Mouse (Mus musculus) frontal cortex, adult (tissue): ENCODE results near the gene Pspn.

Source experiments
- ATAC-seq: cut with Nextera tagmentation; 2 replicates; pipeline ENCODE4 v1.9.2; 2017; ENCODE audit warnings: mild to moderate bottlenecking, moderate library complexity, mixed read lengths; ENCODE audit not compliant: low TSS enrichment

The Pspn gene

DNA sequence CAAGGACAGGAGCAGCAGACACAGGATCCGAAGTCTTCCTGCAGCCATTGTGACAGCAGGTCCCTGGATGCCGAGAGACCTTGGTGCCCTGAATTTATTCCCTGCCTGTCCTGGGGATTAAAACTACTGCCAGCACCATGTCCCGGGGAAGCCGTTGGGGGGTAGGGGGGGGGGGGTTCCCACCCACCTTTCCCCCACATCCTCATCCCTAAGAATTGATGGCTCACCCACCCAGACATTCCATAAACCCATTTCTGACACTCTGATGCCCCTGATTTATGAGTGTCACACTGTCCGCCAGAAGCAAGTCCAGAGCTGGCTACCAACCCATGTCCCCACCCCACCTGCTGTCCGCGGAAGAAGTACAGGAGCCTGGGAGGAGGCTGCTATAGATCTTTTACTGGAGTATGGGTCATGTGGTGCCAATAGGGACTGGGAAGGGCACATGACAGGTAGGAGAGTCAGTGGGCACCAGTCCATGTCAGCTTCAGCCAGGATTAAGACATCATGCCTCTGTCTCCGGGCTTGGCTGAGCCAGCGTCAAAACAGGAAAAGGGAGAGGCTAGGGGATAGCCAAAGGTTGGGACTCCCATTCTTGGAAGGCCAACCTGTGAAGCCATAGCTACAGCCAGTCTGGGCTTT is at the start of gene Pspn:
TSS of gene Pspn (minus strand) at position 51 of the 642 bp plus-strand sequence.
- no peak for ATAC-seq

DNA sequence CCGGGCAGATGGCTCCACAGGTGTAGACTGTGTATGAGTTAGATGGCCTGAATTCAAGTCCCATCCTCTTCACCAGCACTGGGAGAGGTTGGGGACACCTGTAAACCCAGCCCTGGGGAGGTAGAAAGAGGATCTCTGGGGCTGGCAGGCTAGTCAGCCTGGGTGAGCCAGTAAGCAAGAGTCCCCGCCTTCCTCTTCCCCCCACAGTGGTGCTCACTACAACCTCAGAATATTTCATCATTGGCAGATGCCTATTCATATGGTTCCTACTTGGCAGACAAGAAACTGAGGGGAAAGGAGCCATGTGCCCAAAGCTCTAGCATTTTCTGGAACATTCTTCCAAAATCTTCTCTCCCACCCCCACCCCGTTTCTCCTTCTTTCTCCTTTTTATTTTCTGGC is 49.0 kb upstream of the Pspn start:
- peak; percentile 38; the same call in 1 of the 2 replicates for ATAC-seq

DNA sequence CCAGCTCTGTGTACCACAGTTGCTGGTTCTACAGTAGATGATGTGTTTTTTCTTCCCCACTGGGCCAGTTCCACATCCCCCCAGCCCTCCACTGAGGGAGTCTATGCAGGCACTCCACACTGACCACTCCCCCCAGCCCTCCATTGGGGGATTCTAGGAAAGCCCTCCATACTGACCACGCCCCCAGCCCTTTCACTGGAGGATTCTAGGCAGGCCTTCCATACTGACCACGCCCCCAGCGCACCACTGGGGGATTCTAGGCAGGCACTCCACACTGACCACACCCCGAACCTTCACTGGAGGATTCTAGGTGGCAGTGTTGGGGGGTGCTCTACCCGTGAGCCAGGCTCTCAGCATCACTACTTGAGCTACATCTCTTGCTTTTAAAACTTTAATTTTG is 47.6 kb upstream of the Pspn start:
- ATAC-seq = peak; percentile 11; the same call in 1 of the 2 replicates

DNA sequence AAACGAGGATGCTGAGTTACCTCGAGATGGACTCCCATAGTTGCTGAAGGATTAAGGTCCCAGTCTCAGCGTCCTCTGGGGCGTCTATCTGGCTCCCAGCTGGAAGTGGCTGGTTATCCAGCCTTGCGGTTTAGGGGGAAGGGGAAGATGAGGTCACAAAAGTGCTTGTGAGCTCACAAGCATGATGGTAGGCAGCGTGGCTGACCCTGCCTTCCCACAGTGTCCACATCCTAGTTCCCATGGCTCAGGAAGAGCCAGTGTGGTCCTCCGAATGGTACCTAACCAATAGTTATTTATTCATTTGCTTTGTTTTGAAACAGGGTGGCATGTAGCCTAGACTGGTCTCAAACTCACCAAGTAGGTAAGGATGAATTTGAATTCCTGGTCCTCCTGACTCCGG is 41.7 kb upstream of the Pspn start, which contains the start of gene Slc25a41:
TSS of gene Slc25a41 (minus strand) at position 101 of the 400 bp plus-strand sequence.
- no peak for ATAC-seq

DNA sequence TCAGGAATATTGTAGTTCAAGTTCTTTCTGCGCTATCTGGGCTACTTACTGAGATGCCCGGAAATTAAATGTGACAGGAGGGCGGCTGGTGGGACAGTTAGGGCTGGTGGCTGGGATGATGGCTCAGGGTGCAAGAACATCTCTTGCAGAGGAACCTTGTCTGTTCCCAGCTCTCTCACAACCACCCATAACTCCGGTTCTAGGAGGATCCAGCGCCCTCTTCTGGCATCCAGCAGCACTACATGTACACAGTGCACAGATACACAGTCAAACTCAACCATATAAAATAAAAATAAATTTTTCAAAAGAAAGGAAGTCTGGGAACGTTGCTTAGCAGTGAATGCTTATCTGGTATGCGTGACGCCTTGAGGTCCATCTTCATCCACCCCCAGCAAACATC is 39.2 kb upstream of the Pspn start:
- ATAC-seq = no peak

DNA sequence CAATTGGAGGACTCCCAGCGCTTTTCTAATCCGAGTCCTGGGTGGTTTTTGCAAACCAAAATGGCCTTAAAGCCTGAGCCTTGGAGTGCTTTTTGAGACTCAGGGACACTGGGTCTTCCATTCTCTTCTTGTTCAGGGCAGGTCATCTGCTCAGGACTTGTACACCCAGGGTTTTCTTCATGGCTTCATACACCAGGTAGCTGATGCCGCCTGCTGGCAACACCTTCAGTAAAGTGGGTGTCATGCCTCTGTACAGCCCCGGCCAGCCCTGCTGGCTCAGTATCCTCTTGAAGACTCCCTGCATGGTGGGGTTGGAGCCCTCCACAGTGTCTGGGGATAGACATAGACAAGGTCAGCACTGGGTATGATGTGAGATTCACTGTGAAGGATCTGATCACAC is 33.0 kb upstream of the Pspn start:
- no peak for ATAC-seq

DNA sequence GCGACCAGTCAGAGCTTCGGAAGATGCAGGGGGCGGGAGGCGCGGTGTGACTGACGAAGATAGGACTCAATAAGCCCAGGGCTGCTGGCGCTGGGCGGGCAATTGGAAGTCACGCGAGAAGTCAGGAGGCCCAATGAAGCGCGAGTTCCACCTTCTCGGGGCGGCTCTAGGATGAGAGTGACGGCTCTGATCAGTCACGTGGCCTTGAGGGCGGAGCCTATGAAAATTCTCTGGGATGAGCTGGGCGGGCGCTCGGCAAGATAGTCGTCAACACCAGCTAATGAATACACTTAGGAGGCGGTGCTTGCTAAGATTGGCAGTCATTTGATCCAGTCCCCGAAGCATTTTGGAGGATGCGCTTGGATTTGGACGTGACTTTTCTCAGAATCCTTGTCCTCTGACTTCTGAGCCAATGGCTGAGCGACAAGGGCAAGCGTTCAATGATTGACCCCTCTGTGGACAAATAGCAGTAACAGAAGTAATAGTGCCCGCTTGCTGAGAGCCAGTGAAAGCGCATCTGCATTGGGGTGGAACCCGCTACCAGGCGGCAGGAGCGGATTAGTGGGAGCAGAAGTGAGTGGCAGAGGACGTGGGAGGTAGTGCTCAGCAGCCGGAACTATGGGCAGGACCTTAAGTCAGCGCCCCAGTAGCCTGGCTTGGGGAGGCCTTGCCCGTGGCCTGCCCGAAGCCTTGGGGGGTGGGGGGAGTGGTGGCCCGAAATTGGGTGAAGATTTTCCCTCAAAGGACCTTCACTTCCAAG is 32.0 kb upstream of the Pspn start:
- peak; percentile 89 for ATAC-seq

DNA sequence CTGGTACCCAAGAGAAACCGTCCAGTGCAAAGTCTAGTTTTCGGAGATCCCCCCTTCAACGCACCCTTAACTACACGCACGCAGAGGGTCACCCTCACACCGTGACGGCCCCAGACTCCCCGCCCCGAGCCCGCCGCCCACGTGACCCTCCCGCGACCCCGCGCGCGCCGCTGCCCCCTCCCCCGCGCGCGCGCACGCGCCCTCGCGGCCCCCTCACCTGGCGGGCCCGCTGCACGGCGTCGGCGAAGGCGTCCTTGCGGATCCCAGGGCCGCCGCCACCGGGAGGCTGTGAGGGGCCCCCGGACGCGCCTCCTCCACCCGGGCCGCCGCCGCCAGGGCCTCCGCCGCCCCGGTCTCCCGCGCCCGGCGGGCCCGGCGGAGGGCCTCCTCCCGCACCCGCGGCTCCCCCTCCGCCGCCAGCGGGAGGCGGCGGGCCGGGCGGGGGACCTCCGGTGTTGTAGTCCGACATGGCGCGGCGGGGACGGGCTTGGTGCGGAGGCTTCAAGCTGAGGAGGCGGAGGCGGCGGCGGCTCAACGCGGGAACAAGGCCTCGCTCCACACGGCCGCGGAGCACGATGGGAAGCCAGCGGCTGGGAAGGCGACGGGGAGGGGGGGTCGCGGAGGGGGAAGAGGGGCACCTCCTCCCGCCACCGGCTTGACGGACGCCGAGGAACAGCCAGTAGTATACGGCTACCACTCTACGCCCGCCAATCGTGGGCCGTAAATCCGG is 31.3 kb upstream of the Pspn start, which contains the start of gene Khsrp:
TSS of gene Khsrp (minus strand) at position 592 of the 730 bp plus-strand sequence.
- 0 out of 2 replicates have a peak, but pooled peaks have one; percentile 0 for ATAC-seq

DNA sequence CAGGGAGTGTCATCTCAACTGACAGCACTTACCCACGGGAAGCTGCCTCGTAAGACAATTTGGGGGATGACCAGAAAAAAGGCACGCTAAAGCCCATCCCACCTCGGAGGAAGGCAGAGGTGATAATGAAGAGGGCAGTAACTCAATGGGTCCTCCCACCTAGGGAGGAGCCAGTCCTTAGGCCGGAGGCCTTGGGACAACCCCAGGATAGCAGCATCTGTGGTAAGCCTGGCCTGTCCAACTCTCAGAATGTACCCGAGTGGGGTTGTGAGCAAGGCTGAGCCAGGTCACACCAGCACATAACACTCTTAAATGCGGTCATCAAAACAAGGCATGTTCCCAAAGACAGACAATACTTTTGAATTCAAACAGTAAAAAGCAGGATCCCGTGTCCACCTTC is 29.9 kb upstream of the Pspn start:
- no peak for ATAC-seq

DNA sequence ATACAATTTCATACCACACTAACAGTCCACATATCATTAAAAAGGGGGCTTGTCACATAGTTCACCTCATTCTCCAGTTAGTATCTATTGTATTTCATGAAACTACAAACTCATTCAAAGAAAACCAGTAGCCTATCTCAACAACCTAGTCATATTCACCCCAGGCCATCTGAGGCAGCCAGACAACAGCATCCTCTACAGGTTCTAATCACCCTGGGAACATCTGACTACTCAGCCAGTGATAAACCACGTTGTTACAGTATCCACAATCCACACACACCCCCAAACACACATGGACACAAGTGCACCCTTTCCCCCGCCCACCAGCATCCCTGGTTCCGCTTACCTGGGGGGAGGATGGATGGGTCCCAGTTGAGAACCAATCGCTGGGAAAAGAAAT is 27.7 kb upstream of the Pspn start:
- no peak for ATAC-seq

DNA sequence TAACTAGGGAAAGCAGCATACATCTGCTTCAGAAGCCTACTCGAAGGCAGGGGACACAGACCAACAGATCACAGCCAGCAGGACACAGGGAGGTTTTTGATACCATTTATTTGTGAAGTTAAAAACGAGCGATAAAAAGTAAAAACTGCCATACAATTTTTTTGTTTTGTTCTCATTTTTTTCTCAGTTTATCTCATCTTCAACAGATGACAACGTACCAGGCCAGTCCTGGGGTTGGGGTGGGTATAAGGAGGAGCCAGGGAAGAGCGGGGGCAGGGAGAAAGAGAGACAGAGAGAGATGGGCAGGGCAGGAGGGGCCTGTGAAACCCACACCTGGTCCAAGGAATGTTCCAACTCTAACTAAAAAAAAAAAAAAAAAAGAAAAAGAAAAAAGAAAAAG is 21.1 kb upstream of the Pspn start:
- no peak for ATAC-seq

DNA sequence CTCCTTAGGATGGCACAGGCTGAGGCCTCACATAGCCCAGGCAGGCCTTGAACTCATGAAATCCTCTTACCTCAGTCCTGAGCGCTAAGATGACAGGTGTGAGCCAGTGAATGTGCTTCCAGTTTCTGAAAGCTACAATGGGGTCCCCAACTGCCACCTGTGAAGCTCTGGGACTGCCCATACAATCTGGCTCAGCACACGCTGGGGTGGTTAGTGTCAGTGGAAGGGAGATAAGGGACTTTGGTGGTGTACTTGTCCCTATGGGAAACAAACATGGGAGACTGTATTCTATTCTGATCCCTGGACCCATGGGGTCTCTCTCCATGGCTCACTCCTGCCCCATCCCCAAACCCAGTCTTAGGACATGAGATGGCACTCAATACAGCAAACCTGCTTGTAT is 19.9 kb upstream of the Pspn start:
- ATAC-seq = no peak

DNA sequence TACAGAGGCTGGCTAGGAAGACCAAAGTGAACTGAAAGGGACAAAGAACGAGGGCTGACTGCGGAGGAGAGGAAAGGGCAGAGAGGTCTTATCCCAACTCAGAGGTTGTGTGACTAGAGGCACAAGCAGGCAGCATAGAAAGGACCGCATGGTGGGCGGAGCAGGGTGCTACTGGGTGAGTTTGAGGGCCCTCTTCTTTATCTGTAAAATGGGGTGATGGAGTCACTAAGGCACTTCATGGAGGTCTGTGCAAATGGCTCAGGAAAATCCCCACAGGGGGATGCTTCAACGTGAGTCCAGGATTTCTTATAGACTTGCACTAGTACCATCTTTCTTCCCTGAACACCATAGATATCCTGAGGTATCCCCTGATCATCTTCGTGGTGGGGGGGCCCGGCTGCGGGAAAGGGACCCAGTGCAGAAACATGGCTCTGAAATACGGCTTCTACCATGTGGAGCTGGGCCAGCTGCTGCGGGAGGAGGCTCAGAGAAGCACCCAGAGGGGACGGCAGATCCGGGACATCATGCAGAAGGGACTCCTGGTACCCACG is 12.5 kb upstream of the Pspn start:
- no peak for ATAC-seq

DNA sequence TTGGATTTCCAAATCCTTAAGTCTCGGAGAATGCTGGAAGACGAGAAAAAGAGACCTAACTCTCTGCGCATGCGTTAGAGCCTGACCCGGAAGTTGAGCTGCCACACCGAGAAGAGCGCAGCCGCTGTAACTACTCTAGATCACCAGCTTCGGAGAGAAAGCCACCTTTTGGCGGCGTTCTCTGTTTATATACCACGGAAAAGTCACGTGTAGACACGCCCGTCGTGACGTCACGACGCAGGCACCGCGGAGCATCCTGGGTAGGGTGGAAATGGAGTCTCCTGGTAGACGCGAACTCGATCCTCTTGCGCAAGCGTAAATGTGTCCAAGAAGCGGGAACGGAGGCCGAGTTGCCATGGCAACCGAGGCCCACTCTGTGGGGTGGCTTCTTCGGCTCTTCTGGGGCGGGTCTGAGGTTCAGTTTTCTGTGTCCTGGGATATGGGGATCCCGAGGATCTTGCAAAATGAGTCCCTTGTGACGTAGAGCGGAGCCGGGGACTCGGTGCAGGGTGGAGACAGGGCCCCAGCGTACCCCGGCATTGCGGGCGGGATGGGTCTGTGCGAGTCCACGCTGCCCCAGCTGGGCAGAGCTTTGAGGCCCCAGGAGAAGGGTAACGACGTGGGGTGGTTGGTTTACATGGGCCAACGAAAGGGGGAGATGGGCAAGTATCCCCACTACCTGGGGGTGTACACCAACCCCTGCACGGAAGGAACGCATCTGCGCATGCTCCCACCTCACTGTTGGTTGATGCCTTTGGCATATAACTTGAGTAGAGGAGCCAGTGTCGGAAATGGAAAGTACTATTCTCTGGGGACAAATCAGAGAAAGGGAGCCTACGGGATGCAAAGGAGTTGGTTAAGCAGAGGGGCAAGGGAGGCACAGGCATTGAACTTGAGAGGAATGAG is 11.7 kb upstream of the Pspn start, which contains the start of the genes Gtf2f1 and Gm17949:
TSS of gene Gtf2f1 (minus strand) at position 53 of the 906 bp plus-strand sequence.
TSS of gene Gm17949 (plus strand) at position 234 of the 906 bp plus-strand sequence.
- ATAC-seq = peak; percentile 90

DNA sequence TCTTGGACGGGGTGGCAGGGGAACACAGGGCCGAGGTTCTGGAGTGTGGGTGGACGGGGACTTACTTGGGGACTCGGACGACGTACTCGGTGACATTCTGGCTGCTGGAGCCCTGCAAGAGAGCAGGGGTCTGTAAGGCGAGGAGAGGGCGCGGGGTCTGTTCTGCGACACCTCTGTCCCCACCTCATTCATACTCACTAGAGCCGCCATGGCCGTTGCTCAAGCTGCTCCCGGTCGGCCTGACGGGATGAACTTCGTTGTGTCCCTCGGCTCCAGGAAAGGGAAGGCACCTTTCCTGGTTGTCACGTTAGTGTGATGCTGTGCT is 11.1 kb upstream of the Pspn start:
- peak; percentile 24; the same call in 1 of the 2 replicates for ATAC-seq

DNA sequence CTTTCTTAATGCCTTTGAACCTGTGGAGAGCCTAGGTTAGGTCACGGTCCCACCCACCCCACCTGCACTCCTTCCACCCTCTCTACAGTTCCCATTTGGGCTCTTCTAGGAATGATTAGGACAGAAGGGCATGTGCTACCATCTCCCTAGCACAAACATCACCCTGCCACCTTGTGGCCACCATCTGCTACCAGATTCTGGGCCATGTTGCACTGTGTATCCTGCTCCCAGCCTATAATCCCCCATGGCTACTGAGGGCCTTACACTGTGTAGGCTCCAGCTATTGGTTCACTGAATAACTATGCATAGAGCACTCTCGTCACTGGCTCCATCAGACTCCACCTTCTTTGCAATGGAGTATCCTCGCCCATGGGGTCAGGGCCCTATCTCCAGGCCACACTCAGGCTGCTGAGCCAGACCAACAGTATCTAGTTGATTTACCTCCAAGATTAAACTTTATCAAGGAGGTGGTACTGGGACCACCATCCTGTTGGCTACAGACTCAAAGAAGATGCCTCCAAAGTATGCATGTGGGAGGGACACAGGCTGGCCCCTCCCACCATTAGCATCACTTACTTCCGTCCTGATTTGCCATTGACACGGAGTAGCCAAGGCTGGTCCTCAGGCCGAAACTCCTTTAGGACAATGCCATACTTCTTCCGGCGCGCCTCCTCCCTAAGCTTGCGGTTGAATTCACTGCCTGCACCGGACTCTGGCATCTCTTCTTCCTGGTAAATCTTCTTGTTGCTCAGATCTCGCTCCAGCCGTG is 7.5 kb upstream of the Pspn start:
- no peak for ATAC-seq

DNA sequence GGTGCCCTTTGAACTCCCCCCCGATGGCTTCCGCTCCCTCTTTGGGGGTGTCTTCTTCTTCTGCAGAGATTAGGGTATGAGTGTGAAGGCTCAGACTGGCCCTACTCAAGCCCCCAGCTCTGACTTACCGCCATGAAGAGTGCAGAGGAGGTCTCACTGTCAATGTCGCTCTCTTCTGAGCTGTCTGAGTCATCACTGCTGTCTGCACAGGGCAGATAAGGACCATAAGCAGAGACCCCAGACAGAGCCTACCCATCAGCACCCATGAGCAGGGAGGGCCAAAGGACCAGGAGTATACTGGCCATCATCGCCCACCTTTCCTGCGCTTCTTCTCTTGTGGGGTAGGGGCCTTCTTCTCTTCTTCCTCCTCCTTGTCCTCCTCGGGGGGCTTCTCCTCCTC is 4.2 kb upstream of the Pspn start:
- no peak for ATAC-seq

DNA sequence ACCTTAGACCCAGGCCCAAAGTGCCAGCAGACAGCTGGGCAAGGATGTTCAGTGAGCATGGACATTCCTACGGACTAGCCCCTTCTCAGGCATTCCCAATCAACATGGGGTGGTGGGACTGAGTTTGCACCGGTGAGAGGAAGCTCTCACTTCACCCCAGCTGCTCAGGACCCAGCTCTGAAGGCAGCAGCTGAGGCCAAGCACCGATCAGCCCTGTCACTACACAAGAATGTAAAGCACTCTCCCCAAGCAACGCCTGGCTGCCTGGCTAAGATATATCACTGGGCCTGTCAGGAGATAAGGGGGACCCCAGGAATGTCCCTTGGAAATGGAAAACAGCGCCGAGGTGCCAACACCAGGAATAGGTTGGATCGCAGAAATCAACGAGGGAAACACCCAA is 1.4 kb upstream of the Pspn start:
- no peak for ATAC-seq

DNA sequence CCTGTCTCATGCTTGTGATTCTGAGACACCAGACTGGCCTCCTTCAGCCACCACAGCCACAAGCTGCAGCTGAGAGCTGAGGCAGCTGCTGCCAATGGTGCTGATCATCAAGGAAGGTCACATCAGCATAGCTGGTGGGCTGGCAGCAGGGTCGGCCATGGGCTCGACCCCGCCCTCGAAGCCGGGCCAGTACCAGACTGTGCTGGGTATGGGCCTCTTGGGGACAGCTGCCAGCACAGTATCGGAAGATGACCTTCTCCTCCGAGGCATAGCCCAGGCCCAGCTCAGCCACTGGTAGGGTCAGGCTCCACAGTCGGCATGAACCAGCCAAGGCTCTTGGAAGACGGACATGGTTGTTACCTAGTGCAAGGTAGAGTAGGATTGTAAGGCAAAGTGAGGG is 404 bp downstream of the Pspn start:
- ATAC-seq = no peak

DNA sequence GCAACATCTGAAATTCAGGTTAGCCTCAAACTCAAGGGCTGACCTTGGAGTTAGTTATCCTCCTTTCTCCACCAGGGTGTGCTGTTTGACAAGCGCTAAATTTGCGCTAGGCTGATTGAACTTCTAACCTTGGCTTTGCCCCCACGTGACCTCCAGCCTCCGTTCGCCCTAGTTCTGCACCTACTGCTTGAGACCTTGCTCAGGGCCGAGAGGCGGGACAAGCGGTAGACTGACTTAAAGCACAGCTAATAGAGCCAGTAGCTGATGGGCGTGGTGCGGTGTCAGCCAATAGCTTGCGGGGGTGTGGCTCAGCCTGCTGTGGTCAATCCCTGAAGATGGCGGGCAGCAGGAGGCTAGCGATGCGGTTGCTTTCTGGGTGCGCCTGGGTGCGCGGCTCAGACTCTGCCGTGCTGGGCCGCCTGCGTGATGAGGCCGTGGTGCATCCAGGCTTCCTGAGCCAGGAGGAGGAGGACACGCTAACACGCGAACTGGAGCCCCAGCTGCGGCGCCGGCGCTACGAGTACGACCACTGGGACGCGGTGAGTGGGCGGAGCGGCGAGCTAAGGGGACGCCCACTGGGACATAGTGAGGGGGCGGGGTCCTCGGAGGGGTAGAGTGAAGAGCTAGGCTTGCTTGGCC is 2.7 kb downstream of the Pspn start, which contains the start of gene Alkbh7:
TSS of gene Alkbh7 (plus strand) at position 311 of the 639 bp plus-strand sequence.
- peak; percentile 92 for ATAC-seq
